Mouse (Mus musculus) liver, embryonic 14.5 days (tissue): ENCODE measurements around the gene Vsig8. TPM values are rescaled to one million over a fixed set of nuclear protein-coding genes. Genes with fewer than 3 reads are reported as not detected.

Source experiments
- ATAC-seq: fragments of 200-750 bp; cut with Nextera tagmentation; 2 replicates; pipeline ENCODE4 v1.8.0; 2017; ENCODE audit warnings: moderate number of reproducible peaks, mild to moderate bottlenecking, moderate library complexity; ENCODE audit not compliant: insufficient read depth
- DNase-seq, 3 experiments: peaks; one replicate each; pipeline ENCODE4 v3.0.0-alpha.2; 2012 to 2013; ENCODE audit warnings: low read depth in 3 of 3, low spot score in 3 of 3
- H3K27ac ChIP-seq: fragments of 300-500 bp; sonication (generic); 2 replicates; pipeline ENCODE4 v1.5.1; 2014; ENCODE audit warnings: moderate library complexity, mild to moderate bottlenecking, control low read depth, inconsistent platforms
- H3K27me3 ChIP-seq: fragments of 300-500 bp; sonication (generic); 2 replicates; pipeline ENCODE4 v1.6.1; 2014; ENCODE audit warnings: mild to moderate bottlenecking, low read length, moderate library complexity; ENCODE audit not compliant: control insufficient read depth, insufficient read depth
- H3K36me3 ChIP-seq: fragments of 300-500 bp; sonication (generic); replicated peaks from 2 replicates; pipeline ENCODE4 v1.6.1; 2014; ENCODE audit warnings: low read depth; ENCODE audit not compliant: control insufficient read depth, insufficient read depth
- H3K4me1 ChIP-seq, 2 experiments: fragments of 200-500 bp in 1 of 2; fragments of 300-500 bp in 1 of 2; sonication (generic) in 1 of 2; replicated peaks; 2 replicates each; pipeline ENCODE4 v1.6.1; 2012 to 2014; ENCODE audit warnings: antibody characterized with exemption in 1 of 2, inconsistent platforms in 1 of 2, low read length in 1 of 2; ENCODE audit not compliant: control insufficient read depth in 2 of 2, insufficient read depth in 2 of 2
- H3K4me2 ChIP-seq: fragments of 300-500 bp; sonication (generic); 2 replicates; pipeline ENCODE4 v1.6.1; 2014; ENCODE audit warnings: low read depth, mild to moderate bottlenecking, control low read depth, moderate library complexity
- H3K4me3 ChIP-seq, 2 experiments: fragments of 200-500 bp in 1 of 2; fragments of 300-500 bp in 1 of 2; sonication (generic) in 1 of 2; 2 replicates each; pipeline ENCODE4 v1.5.1; 2012 to 2014; ENCODE audit warnings: low read depth in 2 of 2, low read length in 2 of 2, mild to moderate bottlenecking in 2 of 2, control low read depth in 1 of 2, inconsistent platforms in 1 of 2, moderate library complexity in 1 of 2; ENCODE audit not compliant: insufficient read depth in 1 of 2
- H3K9ac ChIP-seq: fragments of 300-500 bp; sonication (generic); replicated peaks from 2 replicates; pipeline ENCODE4 v1.6.1; 2014; ENCODE audit warnings: mild to moderate bottlenecking, control low read depth, moderate library complexity
- H3K9me3 ChIP-seq: fragments of 300-500 bp; sonication (generic); 2 replicates; pipeline ENCODE4 v1.6.1; 2016; ENCODE audit warnings: low read length, mixed read lengths; ENCODE audit not compliant: control insufficient read depth
- CTCF ChIP-seq: IDR thresholded peaks from 2 replicates; pipeline ENCODE4 v1.5.1; 2016; ENCODE audit warnings: antibody characterized with exemption, low read depth, control low read depth
- EP300 ChIP-seq: IDR thresholded peaks from 2 replicates; pipeline ENCODE4 v1.6.1; 2016; ENCODE audit warnings: antibody characterized with exemption, low read depth
- WGBS: fragments of 180-500 bp; shearing (Covaris S2); extraction: QIAGEN DNeasy Blood & Tissue Kit; methylation state at CpG from one replicate; pipeline ENCODE4 v1.1.7; 2014; ENCODE audit not compliant: insufficient replicate concordance; 5-methylcytosine and 5-hydroxymethylcytosine counted together
- polyA plus RNA-seq, 2 experiments: library from polyadenylated mRNA; depleted of rRNA in 1 of 2; stranded (reverse) in 1 of 2; unstranded in 1 of 2; fragments of >200 nt; fragmentation: Nextera tagmentation in 1 of 2; extraction: Ambion mirVana in 1 of 2; gene quantifications; 2 replicates each; pipeline versions ENCODE4 v1.2.1 to v1.2.3; 2012 to 2014

Gene Vsig8
- polyA plus RNA-seq, 2 experiments: not detected

DNA sequence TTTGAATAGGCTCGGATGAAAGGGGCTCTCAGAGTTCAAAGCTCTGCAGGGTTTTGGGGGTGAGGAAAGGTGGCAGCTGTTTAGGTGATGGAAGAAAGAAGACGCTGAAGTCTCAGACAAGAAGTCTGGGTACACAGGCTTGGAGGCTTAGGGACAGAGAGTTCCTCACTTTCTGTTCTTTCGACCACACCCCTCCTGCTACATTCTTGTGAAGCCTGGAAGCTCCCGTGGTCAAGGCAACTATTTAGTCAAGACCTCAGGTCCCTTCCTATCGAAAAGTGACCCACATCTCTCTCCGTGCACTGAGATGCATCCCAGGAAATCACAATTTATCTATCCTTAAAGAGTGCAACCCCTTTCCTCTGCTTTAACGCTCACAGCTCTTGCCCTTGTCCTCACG, 6.0 kb upstream of the Vsig8 start:
- TF ChIP-seq CTCF (no peak), EP300 (no peak)
- Histone ChIP-seq H3K4me1 (no peaks in the 10 kb centered on the region; a peak in 1 of 4 replicates), H3K36me3 (no peaks in the 10 kb centered on the region), H3K4me2 (peak overlapping the region; percentile 28), H3K4me3 (peak overlapping the region in 1 of 2 experiments; percentile 7; a peak in 2 of 4 replicates), H3K9me3 (no peaks in the 10 kb centered on the region), H3K27ac (no peak overlapping the region), H3K9ac (no peak overlapping the region), H3K27me3 (no peaks in the 10 kb centered on the region)
- DNase-seq: no peak
- WGBS: 9% methylated on average over 8 of the region's 8 CpGs
- no peak for ATAC-seq

- peak overlapping the region; percentile 7 to 30 for H3K4me3 ChIP-seq
- no peak overlapping the region for H3K27ac ChIP-seq
- peak overlapping the region; percentile 28 for H3K4me2 ChIP-seq
- H3K27me3 ChIP-seq: no peaks in the 10 kb centered on the region
- TF ChIP-seq EP300 (no peak), CTCF (no peak)
- ATAC-seq (peak; percentile 25; the same call in 1 of the 2 replicates), DNase-seq (no peak)
- H3K36me3 ChIP-seq: no peaks in the 10 kb centered on the region
- H3K9ac ChIP-seq: no peak overlapping the region
- 0% methylated on average over 8 of the region's 8 CpGs for WGBS
- H3K4me1 ChIP-seq: no peaks in the 10 kb centered on the region; a peak in 1 of 4 replicates
- no peaks in the 10 kb centered on the region for H3K9me3 ChIP-seq
Measured at GRCm38 (mm10) chr1:172550551-172550951, 5.2 kb upstream of the Vsig8 start.

GRCm38 (mm10) chr1:172551009-172551408, 4.7 kb upstream of the Vsig8 start:
- Histone ChIP-seq H3K27ac (no peak overlapping the region), H3K36me3 (no peaks in the 10 kb centered on the region), H3K9me3 (no peaks in the 10 kb centered on the region), H3K4me1 (no peaks in the 10 kb centered on the region; a peak in 1 of 4 replicates), H3K27me3 (no peaks in the 10 kb centered on the region), H3K4me3 (no peak overlapping the region), H3K9ac (no peak overlapping the region), H3K4me2 (no peak overlapping the region)
- DNase-seq (no peak), ATAC-seq (no peak)
- 44% methylated on average over 7 of the region's 7 CpGs for WGBS
- TF ChIP-seq CTCF (no peak), EP300 (no peak)

- H3K27ac ChIP-seq: no peak overlapping the region
- TF ChIP-seq EP300 (no peak), CTCF (no peak)
- 37% methylated on average over 1 of the region's 1 CpGs for WGBS
- no peak overlapping the region for H3K4me2 ChIP-seq
- no peaks in the 10 kb centered on the region for H3K36me3 ChIP-seq
- no peaks in the 10 kb centered on the region for H3K27me3 ChIP-seq
- DNase-seq: no peak
- no peaks in the 10 kb centered on the region for H3K9me3 ChIP-seq
- H3K4me1 ChIP-seq: no peaks in the 10 kb centered on the region; a peak in 1 of 4 replicates
- no peak for ATAC-seq
- no peak overlapping the region for H3K9ac ChIP-seq
- no peak overlapping the region for H3K4me3 ChIP-seq
Measured at GRCm38 (mm10) chr1:172552623-172553022, 3.1 kb upstream of the Vsig8 start.

DNA sequence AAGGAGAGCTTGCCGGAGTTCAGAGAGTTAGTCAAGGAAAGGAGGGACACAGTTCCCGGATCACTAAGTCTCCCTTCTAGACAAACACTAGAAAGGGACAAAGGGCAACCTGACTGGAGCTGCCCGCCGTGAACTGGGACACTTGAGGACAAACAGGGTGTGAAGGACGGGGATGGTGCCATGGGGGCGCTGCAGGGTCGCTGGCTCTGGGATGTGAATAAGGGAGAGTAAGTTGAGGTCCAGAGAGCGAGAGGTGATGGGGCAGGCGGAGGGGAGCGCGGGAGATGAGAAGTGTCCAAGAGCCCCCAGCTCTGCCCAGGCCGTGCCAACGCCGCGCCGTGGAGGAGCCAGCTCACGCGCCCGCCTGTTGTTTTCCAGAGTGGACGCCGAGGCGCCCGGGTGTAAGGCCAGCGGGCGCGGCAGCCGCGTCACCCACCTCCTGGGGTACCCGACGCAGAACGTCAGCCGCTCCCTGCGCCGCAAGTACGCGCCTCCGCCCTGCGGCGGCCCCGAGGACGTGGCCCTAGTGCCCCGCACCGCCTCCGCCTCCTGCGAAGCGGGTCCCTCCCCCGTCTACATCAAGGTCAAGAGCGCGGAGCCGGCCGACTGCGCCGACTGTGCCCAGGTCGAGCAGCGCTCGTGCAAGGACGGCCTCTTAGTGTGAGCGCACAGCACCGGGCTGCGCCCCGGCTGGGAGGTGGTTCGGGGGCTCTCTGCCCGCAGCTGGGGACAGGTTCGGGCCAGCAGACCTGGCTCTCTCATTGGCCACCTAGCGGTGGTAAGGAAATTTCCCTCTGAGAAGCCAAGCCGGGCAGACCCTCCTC, 7.1 kb downstream of the Vsig8 start:
- peak; percentile 47; the same call in 1 of the 2 replicates for ATAC-seq
- no peaks in the 10 kb centered on the region for H3K4me1 ChIP-seq
- H3K27ac ChIP-seq: no peak overlapping the region
- no peaks in the 10 kb centered on the region for H3K9me3 ChIP-seq
- DNase-seq: no peak
- TF ChIP-seq CTCF (peak; percentile 50), EP300 (no peak)
- peaks cover 35% of the 10 kb centered on the region for H3K27me3 ChIP-seq
- WGBS: under 1% methylated on average over 66 of the region's 66 CpGs
- no peak overlapping the region for H3K9ac ChIP-seq
- peak overlapping the region; percentile 52 for H3K4me2 ChIP-seq
- H3K36me3 ChIP-seq: no peaks in the 10 kb centered on the region
- peak overlapping the region; percentile 30 to 36 for H3K4me3 ChIP-seq
